Mouse (Mus musculus) cortical plate, adult 2 months (tissue): ENCODE results near the gene Ctnnbl1.

Source experiments
- CTCF ChIP-seq: fragments of 200-500 bp; IDR thresholded peaks from 2 replicates; pipeline ENCODE4 v1.5.1; 2011; ENCODE audit warnings: mild to moderate bottlenecking, control low read depth, low read length; ENCODE audit not compliant: insufficient read depth; ENCODE audit errors: extremely low read depth
- POLR2A ChIP-seq: fragments of 200-500 bp; IDR thresholded peaks from 2 replicates; pipeline ENCODE4 v1.6.1; 2011; ENCODE audit warnings: mild to moderate bottlenecking, low read length, control low read depth; ENCODE audit not compliant: insufficient read depth; ENCODE audit errors: extremely low read depth

DNA sequence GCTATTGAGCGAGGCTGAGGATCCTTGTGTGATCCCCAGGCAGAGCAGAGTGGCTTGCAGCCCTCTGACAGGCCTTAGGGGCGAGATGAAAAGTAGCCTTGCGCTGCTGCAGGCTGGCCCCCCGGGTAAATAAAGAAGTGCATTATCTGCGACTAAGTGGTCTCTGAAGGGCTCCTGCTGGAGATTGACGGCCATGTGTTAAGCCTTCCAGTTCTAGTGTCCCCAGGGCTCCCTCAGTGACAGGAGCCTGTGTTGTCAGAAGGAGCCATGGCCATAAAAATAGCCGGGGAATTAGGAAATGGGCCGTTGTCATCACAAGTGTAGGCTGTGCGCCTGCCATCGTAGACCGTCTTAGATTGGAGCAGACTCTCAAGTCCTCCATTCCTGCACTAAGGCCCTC lies 144.7 kb downstream of the Ctnnbl1 start:
- TF ChIP-seq POLR2A (no peak), CTCF (no peak)
